Mouse (Mus musculus) spleen, postnatal 36 days (tissue): ENCODE measurements around the gene Fam8a1.

Experiments
- DNase-seq, 2 experiments: peaks; one replicate each; pipeline ENCODE4 v3.0.0; 2022; ENCODE audit warnings: low spot score in 2 of 2, mixed read lengths in 1 of 2

The Fam8a1 gene

GRCm38 (mm10) chr13:46674601-46675000 lies 5.3 kb downstream of the Fam8a1 start:
- no peak for DNase-seq

GRCm38 (mm10) chr13:46677721-46678120 lies 8.4 kb downstream of the Fam8a1 start:
- no peak for DNase-seq

- no peak for DNase-seq
These were observed 13.6 kb downstream of the Fam8a1 start for GRCm38 (mm10) chr13:46682921-46683320.

GRCm38 (mm10) chr13:46683370-46683769 lies 14.0 kb downstream of the Fam8a1 start:
- DNase-seq = no peak

- DNase-seq = peak; percentile 46 to 48
These were observed 21.4 kb downstream of the Fam8a1 start for GRCm38 (mm10) chr13:46690559-46691241.

GRCm38 (mm10) chr13:46695296-46695908 lies 26.1 kb downstream of the Fam8a1 start:
- DNase-seq = no peak

- no peak for DNase-seq
These were observed 26.6 kb downstream of the Fam8a1 start for GRCm38 (mm10) chr13:46695932-46696331.

GRCm38 (mm10) chr13:46696788-46697187 lies 27.5 kb downstream of the Fam8a1 start:
- DNase-seq = no peak

GRCm38 (mm10) chr13:46699372-46699771 lies 30.1 kb downstream of the Fam8a1 start:
- no peak for DNase-seq

- DNase-seq = peak; percentile 43 to 55
These were observed 32.2 kb downstream of the Fam8a1 start for GRCm38 (mm10) chr13:46701486-46701885.

GRCm38 (mm10) chr13:46703138-46703537 lies 33.8 kb downstream of the Fam8a1 start:
- DNase-seq = peak; percentile 18 to 25

GRCm38 (mm10) chr13:46713486-46713885 lies 44.2 kb downstream of the Fam8a1 start:
- DNase-seq = no peak

GRCm38 (mm10) chr13:46715976-46716639 lies 46.8 kb downstream of the Fam8a1 start:
- peak in 1 of 2 experiments; percentile 21 for DNase-seq

- no peak for DNase-seq
These were observed 49.6 kb downstream of the Fam8a1 start for GRCm38 (mm10) chr13:46718893-46719400.

GRCm38 (mm10) chr13:46721009-46721408 lies 51.7 kb downstream of the Fam8a1 start:
- DNase-seq = no peak

GRCm38 (mm10) chr13:46724371-46724770 lies 55.0 kb downstream of the Fam8a1 start:
- DNase-seq = peak in 1 of 2 experiments; percentile 18

- DNase-seq = peak; percentile 38 to 70
These were observed 55.9 kb downstream of the Fam8a1 start for GRCm38 (mm10) chr13:46725227-46725626.

GRCm38 (mm10) chr13:46726288-46727037 lies 57.1 kb downstream of the Fam8a1 start:
- peak; percentile 22 to 29 for DNase-seq

- DNase-seq = peak; percentile 65 to 66
These were observed 57.9 kb downstream of the Fam8a1 start for GRCm38 (mm10) chr13:46727038-46727836.
